Mouse (Mus musculus): ENCODE data around the gene Arfgap3. TPM values are rescaled to one million over a fixed set of nuclear protein-coding genes. Genes with fewer than 3 reads are reported as not detected.
A peak's percentile ranks its signal among the peaks of the same experiment; 100 is the strongest.
"Not testable (repeated sequence)": the region's sequence is repeated elsewhere in the genome, so short reads cannot be mapped to it uniquely, and the experiment has no call there.

Gene Arfgap3
- total RNA-seq, 2 experiments from 2014 or later = 8.7 to 10.3 TPM

- intact Hi-C loops (cut with DNase I) = loop anchor here (5.0 kb wide), 1 partner anchor 47 kb away; the partner anchor contains the start of gene A4galt
- no peak for DNase-seq (ENCODE audit: low spot score)
These were observed 50.6 kb downstream of the Arfgap3 start for GRCm38 (mm10) chr15:83299450-83299849.

GRCm38 (mm10) chr15:83298810-83299209 lies 51.2 kb downstream of the Arfgap3 start:
- intact Hi-C loops (cut with DNase I) = loop anchor here (5.0 kb wide), 1 partner anchor 47 kb away; the partner anchor contains the start of gene A4galt
- DNase-seq (ENCODE audit: low spot score) = no peak

GRCm38 (mm10) chr15:83298313-83298712 lies 51.7 kb downstream of the Arfgap3 start:
- intact Hi-C loops (cut with DNase I) = loop anchor here (5.0 kb wide), 1 partner anchor 46 kb away; the partner anchor contains the start of gene A4galt
- DNase-seq (ENCODE audit: low spot score) = no peak

- intact Hi-C loops (cut with DNase I) = loop anchor here (5.0 kb wide), 1 partner anchor 45 kb away; the partner anchor contains the start of gene A4galt
These were observed 53.2 kb downstream of the Arfgap3 start for GRCm38 (mm10) chr15:83296771-83297311.

GRCm38 (mm10) chr15:83296050-83296449 lies 54.0 kb downstream of the Arfgap3 start:
- no peak for DNase-seq (ENCODE audit: low spot score)
- intact Hi-C loops (cut with DNase I) = loop anchor here (5.0 kb wide), 1 partner anchor 44 kb away; the partner anchor contains the start of gene A4galt

More at GRCm38 (mm10) chr15:83296771-83297311, 53.2 kb downstream of the Arfgap3 start:
- no peak for DNase-seq (ENCODE audit: low spot score)

GRCm38 (mm10) chr15:83294954-83295353 lies 55.1 kb downstream of the Arfgap3 start:
- DNase-seq (ENCODE audit: low spot score) = no peak
- intact Hi-C loops (cut with DNase I) = loop anchor here (5.0 kb wide), 1 partner anchor 43 kb away; the partner anchor contains the start of gene A4galt

DNA sequence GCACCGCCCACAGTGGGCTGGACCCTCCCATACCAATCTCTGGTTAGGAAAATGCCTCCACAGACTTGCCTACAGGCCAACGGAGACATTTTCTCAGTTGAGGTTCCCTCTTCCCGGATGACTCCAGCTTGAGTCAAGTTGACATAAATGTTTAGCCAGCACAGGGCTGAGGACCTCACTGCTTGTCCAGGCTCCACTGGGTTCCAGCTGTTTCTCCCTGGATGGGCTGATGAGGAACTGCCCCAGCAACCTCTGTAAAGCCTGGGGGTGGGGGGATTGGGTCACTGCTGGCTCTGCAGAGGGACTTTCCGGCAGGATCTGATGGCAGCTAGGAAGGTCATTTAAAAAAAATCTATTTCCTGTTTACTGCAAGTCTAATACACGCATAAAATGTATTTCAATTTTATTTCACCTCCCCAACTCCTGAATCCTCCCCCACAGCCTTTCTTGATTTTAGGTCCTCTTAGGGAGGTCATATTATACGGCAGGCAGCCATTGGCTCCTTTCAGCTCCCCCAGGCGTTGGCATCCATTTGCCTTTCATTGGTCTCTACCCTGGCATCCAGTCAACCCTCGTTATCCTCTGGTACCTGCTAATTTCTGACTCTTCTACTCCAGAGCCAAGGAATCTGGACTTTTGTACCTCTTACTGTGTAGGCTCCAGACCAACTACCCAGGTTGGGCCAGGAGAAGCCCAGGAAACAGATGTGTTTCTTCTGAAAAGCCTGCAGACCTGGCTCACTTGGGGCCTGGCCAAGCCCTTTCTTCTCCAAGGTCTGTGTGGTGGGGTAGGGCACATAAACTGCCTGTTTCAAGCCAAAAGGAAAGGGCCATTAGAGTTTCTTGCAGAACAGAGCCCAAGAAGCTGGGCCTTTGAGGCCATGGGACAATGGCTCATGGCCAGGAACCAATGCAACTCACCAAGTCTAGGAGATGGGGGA lies 56.1 kb downstream of the Arfgap3 start:
- intact Hi-C loops (cut with DNase I) = no loop called here
- DNase-seq (ENCODE audit: low spot score) = no peak

DNA sequence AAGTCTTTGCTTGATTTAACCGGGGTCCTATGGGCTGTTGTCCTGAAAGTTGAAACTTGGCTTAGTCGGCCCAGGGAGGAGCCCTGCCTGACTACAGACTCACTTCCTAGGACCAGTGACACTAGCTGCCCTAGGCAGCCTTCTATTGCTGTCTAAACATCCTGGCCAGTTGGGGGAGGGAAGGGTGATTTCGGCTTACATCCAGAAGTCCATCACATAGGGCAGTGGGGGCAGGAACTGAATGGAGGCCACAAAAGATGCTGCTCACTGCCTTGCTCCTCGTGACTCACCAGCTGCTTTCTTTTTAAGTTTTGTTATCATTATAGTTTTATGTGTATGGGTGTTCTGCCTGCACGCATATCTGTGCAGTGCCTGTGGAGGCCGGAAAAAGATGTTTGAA lies 56.9 kb downstream of the Arfgap3 start:
- intact Hi-C loops (cut with DNase I) = no loop called here
- DNase-seq (ENCODE audit: low spot score) = no peak

GRCm38 (mm10) chr15:83292261-83293056 lies 57.6 kb downstream of the Arfgap3 start:
- no peak for DNase-seq (ENCODE audit: low spot score)
- intact Hi-C loops (cut with DNase I) = no loop called here

- intact Hi-C loops (cut with DNase I) = no loop called here
- DNase-seq (ENCODE audit: low spot score) = no peak
These were observed 59.1 kb downstream of the Arfgap3 start for GRCm38 (mm10) chr15:83290899-83291298.

DNA sequence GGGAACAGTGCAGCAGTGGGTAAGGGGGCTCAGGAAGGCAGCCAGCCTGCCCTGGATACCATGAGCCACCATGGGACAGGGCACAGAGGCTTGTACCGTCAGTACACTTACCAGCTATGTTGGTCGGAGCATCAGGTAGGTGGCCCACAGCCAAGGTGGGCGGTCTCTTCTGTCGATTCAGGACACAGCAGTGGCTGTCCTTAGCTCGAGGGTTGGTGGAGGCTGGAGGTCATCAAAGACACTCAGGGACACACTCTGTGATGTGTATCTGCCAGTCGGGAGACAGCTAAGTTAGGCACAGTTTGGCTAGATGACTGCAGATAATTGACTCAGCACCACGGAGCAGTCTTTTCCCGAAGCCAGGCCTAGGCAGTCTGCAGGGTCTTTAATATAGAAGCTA lies 65.2 kb downstream of the Arfgap3 start:
- intact Hi-C loops (cut with DNase I) = no loop called here
- DNase-seq (ENCODE audit: low spot score) = no peak

GRCm38 (mm10) chr15:83282397-83282796 lies 67.7 kb downstream of the Arfgap3 start:
- DNase-seq (ENCODE audit: low spot score) = no peak
- intact Hi-C loops (cut with DNase I) = no loop called here

GRCm38 (mm10) chr15:83281303-83281702 lies 68.7 kb downstream of the Arfgap3 start:
- intact Hi-C loops (cut with DNase I) = no loop called here
- DNase-seq (ENCODE audit: low spot score) = no peak

DNA sequence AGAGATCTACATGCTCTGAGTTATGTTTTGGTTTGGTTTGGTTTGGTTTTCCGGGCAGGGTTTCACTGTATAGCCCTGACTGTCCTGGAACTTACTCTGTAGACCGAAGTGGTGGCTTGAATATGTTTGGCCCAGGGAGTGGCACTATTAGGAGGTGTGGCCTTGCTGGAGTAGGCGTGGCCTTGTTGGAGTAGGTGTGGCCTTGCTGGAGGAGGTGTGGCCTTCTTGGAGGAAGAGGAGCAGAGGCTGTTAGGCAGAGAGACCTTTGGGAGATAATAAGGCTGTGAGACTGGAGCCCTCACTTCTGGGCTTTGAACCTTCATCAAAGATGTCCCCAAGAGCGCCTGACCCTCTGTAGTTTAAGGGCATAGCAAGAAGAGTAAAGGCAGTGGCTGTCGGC lies 71.5 kb downstream of the Arfgap3 start:
- DNase-seq (ENCODE audit: low spot score) = no peak
- intact Hi-C loops (cut with DNase I) = no loop called here

- no peak for DNase-seq (ENCODE audit: low spot score)
- intact Hi-C loops (cut with DNase I) = no loop called here
These were observed 72.6 kb downstream of the Arfgap3 start for GRCm38 (mm10) chr15:83277451-83277850.

GRCm38 (mm10) chr15:83274237-83274636 lies 75.8 kb downstream of the Arfgap3 start:
- DNase-seq (ENCODE audit: low spot score) = not testable (repeated sequence)

GRCm38 (mm10) chr15:83273017-83273416 lies 77.0 kb downstream of the Arfgap3 start:
- no peak for DNase-seq (ENCODE audit: low spot score)
- intact Hi-C loops (cut with DNase I) = no loop called here

More at GRCm38 (mm10) chr15:83274237-83274636, 75.8 kb downstream of the Arfgap3 start:
- intact Hi-C loops (cut with DNase I) = not testable (repeated sequence)

GRCm38 (mm10) chr15:83271221-83271620 lies 78.8 kb downstream of the Arfgap3 start:
- intact Hi-C loops (cut with DNase I); DNase-seq (ENCODE audit: low spot score): not testable (repeated sequence)

DNA sequence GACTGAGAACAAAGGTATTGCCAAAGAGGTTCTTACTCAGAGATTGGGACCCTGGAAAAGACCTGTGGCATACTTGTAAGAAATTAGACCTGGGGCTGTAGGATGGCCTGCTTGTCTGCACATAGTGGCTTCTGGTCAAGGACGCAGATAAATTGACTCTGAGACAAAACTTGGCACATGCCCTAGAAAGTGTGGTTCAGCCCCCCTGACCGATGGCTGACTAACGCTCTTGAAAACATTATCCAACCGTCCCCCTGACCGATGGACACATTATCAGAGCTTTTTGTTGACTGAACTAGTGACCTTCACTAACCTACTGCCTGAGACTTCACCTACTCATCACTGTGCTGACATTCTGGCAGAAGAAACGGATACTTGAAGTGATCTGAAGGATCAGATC lies 80.1 kb downstream of the Arfgap3 start:
- intact Hi-C loops (cut with DNase I); DNase-seq (ENCODE audit: low spot score): not testable (repeated sequence)

- peak; percentile 43 for DNase-seq (ENCODE audit: low spot score)
- intact Hi-C loops (cut with DNase I) = not testable (repeated sequence)
These were observed 81.6 kb downstream of the Arfgap3 start for GRCm38 (mm10) chr15:83268428-83268827.
